In genomic region chr9:51958981-51959380, GRCm38 (mm10) we compare ENCODE assay signal across 13 mouse cellular contexts.
"Had no signal": no experiment of that assay in that cellular context is flagged by ENCODE, and none has a peak within 500 bp of the region (broad histone marks: within the 10 kb centered on the region; RNA-seq: fewer than 3 reads in every experiment).

No protein-coding gene starts in this region.

- H3K4me2 ChIP-seq: limb, embryonic 15.5 days; liver, embryonic 12.5 days; lung, embryonic 14.5 days; midbrain, embryonic 12.5 days; stomach, embryonic 15.5 days had no signal

- H3K27me3 ChIP-seq: limb, embryonic 15.5 days; liver, embryonic 12.5 days; midbrain, embryonic 12.5 days; stomach, embryonic 15.5 days had no signal

- H3K4me3 ChIP-seq: limb, embryonic 15.5 days; liver, embryonic 12.5 days; midbrain, embryonic 12.5 days; stomach, embryonic 15.5 days had no signal

- H3K36me3 ChIP-seq: stomach, embryonic 15.5 days had no signal

- H3K4me1 ChIP-seq: stomach, embryonic 15.5 days had no signal

- H3K27ac ChIP-seq: kidney, postnatal 0 days; limb, embryonic 15.5 days; liver, embryonic 12.5 days; midbrain, embryonic 12.5 days; stomach, embryonic 15.5 days had no signal

- H3K9ac ChIP-seq: limb, embryonic 15.5 days; liver, embryonic 12.5 days; lung, embryonic 14.5 days; midbrain, embryonic 12.5 days; stomach, embryonic 15.5 days had no signal

- H3K9me3 ChIP-seq: limb, embryonic 15.5 days; liver, embryonic 12.5 days; midbrain, embryonic 12.5 days; stomach, embryonic 15.5 days had no signal

- DNase-seq: kidney, adult 11 months; kidney, adult 9 months; kidney, postnatal 36 days; lung, embryonic 14.5 days; lung, postnatal 14 days; right cerebral cortex, postnatal 14 days; thymus, postnatal 36 days had no signal

- ATAC-seq: liver, embryonic 12.5 days; midbrain, embryonic 16.5 days had no signal
